Mouse (Mus musculus): ENCODE results near the gene Nt5c. TPM values are rescaled to one million over a fixed set of nuclear protein-coding genes. Genes with fewer than 3 reads are reported as not detected.

Nt5c gene
- polyA plus RNA-seq (2017; shearing (Covaris generic)): 388 TPM

DNA sequence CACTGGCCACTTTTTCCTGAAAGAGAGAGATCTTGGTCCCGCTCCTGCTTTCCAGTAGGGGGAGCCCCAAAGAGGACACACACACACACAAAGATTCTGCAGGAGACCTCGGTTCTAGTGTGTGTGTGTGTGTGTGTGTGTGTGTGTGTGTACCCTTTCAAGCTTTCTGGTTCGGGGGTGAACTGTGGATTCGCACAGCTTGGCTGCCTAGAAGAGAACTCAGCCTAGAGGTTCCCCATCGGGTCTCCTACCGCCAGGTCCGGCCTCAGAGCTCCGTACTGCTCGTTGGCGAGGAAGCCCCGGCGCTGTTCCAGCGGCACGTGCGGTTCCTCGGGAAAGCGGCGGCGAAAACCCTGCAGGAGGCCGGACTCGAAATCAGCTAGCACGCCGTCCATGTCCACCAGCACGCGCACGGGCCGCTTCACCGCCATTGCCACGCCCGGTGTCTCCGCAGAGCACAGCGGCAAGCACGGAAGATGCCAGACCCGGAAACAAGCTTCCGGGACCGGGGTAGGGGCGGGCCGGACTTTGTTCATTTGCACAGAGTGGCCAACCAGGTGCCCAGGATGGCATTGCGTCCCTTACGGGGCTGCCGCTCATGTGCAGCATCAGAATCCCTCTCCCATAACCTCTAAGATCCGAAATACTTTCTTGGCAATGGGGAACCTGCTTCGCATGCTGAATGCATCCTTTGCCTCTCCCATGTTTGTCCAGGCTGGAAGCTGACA is at the start of gene Nt5c:
Gene Nt5c (minus strand): TSS at position 507 of the 728 bp plus-strand sequence.

DNA sequence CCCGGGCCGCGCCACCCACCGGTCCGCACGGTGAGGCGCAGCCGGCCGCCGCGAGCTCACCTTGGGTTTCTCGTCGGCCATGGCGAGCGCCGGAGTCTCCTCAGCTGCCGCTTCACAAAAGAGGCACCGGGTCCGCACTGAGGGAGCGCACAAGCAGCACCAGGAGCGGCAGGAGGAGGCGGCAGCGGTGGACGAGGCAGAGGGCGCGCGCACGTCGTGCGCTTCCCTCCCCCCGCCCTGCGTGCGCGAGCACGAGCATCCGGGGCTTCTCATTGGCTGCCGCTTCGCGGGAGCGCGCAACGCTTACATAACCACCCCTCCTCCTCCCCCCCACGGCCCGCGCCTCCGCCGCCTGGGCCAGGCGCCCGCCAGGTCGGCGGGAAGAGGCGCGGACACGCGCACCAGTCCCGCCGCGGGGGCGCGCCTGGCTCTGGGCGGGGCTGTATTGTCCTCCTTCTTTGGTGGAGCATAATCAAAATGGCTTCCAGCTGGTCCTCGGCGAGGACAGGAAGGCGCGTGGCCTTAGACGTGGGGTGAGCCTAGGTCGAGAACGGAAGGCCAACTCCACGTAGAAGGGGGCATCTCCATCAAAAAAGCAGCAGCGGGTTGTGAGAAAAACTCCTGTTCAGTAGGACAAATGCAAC is 44.5 kb upstream of the Nt5c start, which contains the start of gene Sumo2:
Gene Sumo2 (minus strand): TSS at position 239 of the 644 bp plus-strand sequence.

DNA sequence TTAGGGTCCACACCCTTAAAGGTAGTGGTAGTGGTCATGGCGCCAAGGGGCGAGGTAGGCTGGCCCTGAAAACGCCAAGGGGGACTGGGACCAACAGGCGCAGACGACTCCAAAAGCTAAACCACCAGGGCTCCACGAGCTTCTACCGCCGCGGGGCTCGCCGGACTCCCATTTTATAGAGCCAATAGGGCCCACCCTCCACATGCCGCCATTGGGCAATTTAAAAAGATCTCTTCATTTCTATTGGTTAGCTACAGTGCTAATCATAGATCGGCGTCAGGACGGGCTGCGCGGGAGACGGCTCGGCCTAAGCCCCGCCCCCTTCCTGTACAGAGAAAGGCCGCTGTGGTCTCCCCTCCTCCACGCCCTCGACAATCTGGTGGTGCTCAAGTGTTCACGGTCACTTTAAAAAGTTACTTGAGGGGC is 22.6 kb upstream of the Nt5c start, which contains the start of gene Jpt1:
Gene Jpt1 (minus strand): TSS at position 150 of the 426 bp plus-strand sequence.

DNA sequence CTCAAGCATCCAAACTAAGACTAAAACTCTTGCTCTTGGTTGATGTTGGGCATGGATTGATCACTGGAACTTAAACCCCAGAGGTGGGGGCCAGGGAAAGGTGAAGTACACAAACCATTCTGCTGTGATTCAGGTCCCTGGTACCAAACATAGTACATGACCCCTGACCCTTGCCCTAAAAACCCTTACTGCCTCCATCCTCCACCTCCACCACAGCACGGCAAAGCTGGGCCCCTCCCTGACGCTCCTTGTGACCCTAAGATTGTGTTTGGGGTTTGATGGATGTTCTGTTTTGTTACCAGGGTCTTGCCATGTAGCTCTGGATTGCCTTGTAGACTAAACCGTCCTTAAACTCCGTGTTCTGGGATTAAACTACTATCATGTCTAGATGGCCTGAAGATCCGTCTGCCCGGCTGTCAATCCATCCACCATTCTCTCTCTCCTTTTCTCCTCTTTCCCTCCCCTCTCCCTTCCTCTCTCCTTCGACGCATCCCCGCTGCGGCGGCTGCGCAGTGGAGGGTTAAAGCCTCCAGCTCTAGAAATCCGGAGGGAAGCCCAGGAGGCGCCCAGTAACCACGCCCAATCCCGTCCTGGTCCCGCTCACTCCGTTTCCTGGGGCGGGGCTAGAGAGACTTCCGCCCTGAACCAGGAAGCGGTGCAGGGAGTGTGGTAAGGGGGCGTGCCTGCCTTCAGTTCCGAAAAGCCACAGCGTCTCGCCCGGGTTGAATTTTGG is 16.5 kb downstream of the Nt5c start, which contains the start of gene Armc7:
Gene Armc7 (plus strand): TSS at position 643 of the 733 bp plus-strand sequence.

DNA sequence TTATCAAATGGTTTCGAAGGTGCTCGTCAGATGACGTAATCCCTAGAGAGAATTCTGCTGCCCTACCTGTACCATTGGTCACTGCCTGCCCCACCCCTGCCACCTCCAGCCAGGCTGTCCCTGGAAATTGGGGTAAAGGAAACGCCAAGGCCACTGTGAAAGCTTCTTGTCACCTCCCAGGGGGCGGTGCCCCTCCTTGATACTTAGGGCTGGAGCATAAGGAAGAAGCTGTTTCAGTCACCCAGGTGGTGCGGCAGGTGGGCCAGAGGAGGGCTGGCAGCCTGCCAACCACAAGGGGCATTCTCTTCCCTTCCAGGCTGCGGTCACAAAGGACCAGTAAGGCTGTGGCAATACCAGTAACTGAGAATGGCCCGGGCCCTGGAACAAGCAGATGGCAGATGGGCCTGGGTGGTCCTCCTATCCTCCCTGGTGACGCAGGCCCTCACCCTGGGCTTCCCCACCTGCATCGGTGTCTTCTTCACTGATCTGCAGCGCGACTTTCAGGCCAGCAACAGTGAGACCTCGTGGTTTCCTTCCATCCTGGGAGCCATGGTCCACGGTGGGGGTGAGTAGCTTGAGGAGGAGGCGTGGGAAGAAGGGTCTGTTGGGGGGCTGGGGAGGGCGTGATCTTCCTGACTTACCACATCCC is 29.3 kb downstream of the Nt5c start, which contains the start of gene Slc16a5:
Gene Slc16a5 (plus strand): TSS at position 232 of the 649 bp plus-strand sequence.

Other genes starting within 250 kb of the Nt5c start
- gene Grin2c, start 224.6 kb downstream of the Nt5c start, polyA plus RNA-seq (2017; shearing (Covaris generic)): not detected
- 44.7 TPM for gene Fdxr, start 214.8 kb downstream of the Nt5c start, polyA plus RNA-seq (2017; shearing (Covaris generic))
- 1.6 TPM for gene Fads6, start 194.2 kb downstream of the Nt5c start, polyA plus RNA-seq (2017; shearing (Covaris generic))
- gene Otop2, start 184.7 kb downstream of the Nt5c start, polyA plus RNA-seq (2017; shearing (Covaris generic)): not detected
- gene Ush1g, start 169.8 kb downstream of the Nt5c start, polyA plus RNA-seq (2017; shearing (Covaris generic)): not detected
- not detected for gene Otop3, start 157.1 kb downstream of the Nt5c start, polyA plus RNA-seq (2017; shearing (Covaris generic))
- gene Hid1, start 124.1 kb downstream of the Nt5c start, polyA plus RNA-seq (2017; shearing (Covaris generic)): 16.5 TPM
- gene Cdr2l, start 109.9 kb downstream of the Nt5c start, polyA plus RNA-seq (2017; shearing (Covaris generic)): not detected
- 206 TPM for gene Mrpl58, start 88.1 kb downstream of the Nt5c start, polyA plus RNA-seq (2017; shearing (Covaris generic))
- 760 TPM for gene Atp5h, start 71.9 kb downstream of the Nt5c start, polyA plus RNA-seq (2017; shearing (Covaris generic))
- gene Kctd2, start 71.7 kb downstream of the Nt5c start, polyA plus RNA-seq (2017; shearing (Covaris generic)): 4.4 TPM
- not detected for gene Trim80, start 51.3 kb downstream of the Nt5c start, polyA plus RNA-seq (2017; shearing (Covaris generic))
- 23.6 TPM for gene Slc16a5, start 29.4 kb downstream of the Nt5c start, polyA plus RNA-seq (2017; shearing (Covaris generic))
- 115 TPM for gene Armc7, start 16.2 kb downstream of the Nt5c start, polyA plus RNA-seq (2017; shearing (Covaris generic))
- 645 TPM for gene Jpt1, start 22.5 kb upstream of the Nt5c start, polyA plus RNA-seq (2017; shearing (Covaris generic))
- gene Sumo2, start 44.4 kb upstream of the Nt5c start, polyA plus RNA-seq (2017; shearing (Covaris generic)): 775 TPM
- gene Nup85, start 72.6 kb upstream of the Nt5c start, polyA plus RNA-seq (2017; shearing (Covaris generic)): 95.7 TPM
- 68.3 TPM for gene Mrps7, start 112.1 kb upstream of the Nt5c start, polyA plus RNA-seq (2017; shearing (Covaris generic))
- gene Gga3, start 112.2 kb upstream of the Nt5c start, polyA plus RNA-seq (2017; shearing (Covaris generic)): 71.5 TPM
- gene Mif4gd, start 121.1 kb upstream of the Nt5c start, polyA plus RNA-seq (2017; shearing (Covaris generic)): 198 TPM
- 70.8 TPM for gene Slc25a19, start 136.4 kb upstream of the Nt5c start, polyA plus RNA-seq (2017; shearing (Covaris generic))
- gene Grb2, start 216.7 kb upstream of the Nt5c start, polyA plus RNA-seq (2017; shearing (Covaris generic)): 10.7 TPM

All from CD4-positive, CD25-positive, alpha-beta regulatory T cell, adult 9 weeks (primary cell).